Mouse (Mus musculus) regulatory T cell (primary cell): ENCODE measurements around the gene Aldh9a1.
"Not testable (repeated sequence)": the region's sequence is repeated elsewhere in the genome, so short reads cannot be mapped to it uniquely, and the experiment has no call there.

ENCODE experiments used
- in situ Hi-C: fragments of 300-600 bp; cut with MboI, MseI; formaldehyde crosslinking; loops from one replicate; pipeline ENCODE4 v1.15.1; 2025; ENCODE audit warnings: high pct_unique_total_duplicates

Gene Aldh9a1

GRCm38 (mm10) chr1:167349815-167350596 is at the start of gene Aldh9a1:
Gene Aldh9a1, plus strand, starts transcription at chr1:167349991.
- in situ Hi-C loops = loop anchor here (25.0 kb wide), 1 partner anchor 963 kb away; the partner anchor contains the start of gene Tada1

GRCm38 (mm10) chr1:167300122-167300521 is 49.7 kb upstream of the Aldh9a1 start:
- in situ Hi-C loops = loop anchor here (5.0 kb wide), 1 partner anchor 37 kb away; no protein-coding TSS in a partner anchor

GRCm38 (mm10) chr1:167305501-167306137 is 44.2 kb upstream of the Aldh9a1 start:
- in situ Hi-C loops = no loop called here

- in situ Hi-C loops = no loop called here
These were observed 43.1 kb upstream of the Aldh9a1 start for GRCm38 (mm10) chr1:167306451-167307240.

GRCm38 (mm10) chr1:167307674-167308073 is 42.1 kb upstream of the Aldh9a1 start:
- in situ Hi-C loops = no loop called here

GRCm38 (mm10) chr1:167308261-167309054 is 41.3 kb upstream of the Aldh9a1 start, which contains the start of gene Tmco1:
Gene Tmco1, plus strand, starts transcription at chr1:167308378.
- in situ Hi-C loops = no loop called here

- in situ Hi-C loops = no loop called here
These were observed 37.4 kb upstream of the Aldh9a1 start for GRCm38 (mm10) chr1:167312367-167312766.

GRCm38 (mm10) chr1:167313220-167313619 is 36.6 kb upstream of the Aldh9a1 start:
- in situ Hi-C loops = no loop called here

- in situ Hi-C loops = no loop called here
These were observed 28.1 kb upstream of the Aldh9a1 start for GRCm38 (mm10) chr1:167321691-167322090.

GRCm38 (mm10) chr1:167328776-167329175 is 21.0 kb upstream of the Aldh9a1 start:
- in situ Hi-C loops = no loop called here

- in situ Hi-C loops = loop anchor here (10.0 kb wide), 1 partner anchor 326 kb away; the partner anchor contains the start of gene Fam78b
These were observed 18.7 kb upstream of the Aldh9a1 start for GRCm38 (mm10) chr1:167331106-167331505.

GRCm38 (mm10) chr1:167336398-167336797 is 13.4 kb upstream of the Aldh9a1 start:
- in situ Hi-C loops = loop anchor here (5.0 to 10.0 kb wide), 3 partner anchors 34 to 332 kb away; partner anchors contain the start of gene Fam78b

GRCm38 (mm10) chr1:167337463-167338095 is 12.2 kb upstream of the Aldh9a1 start:
- in situ Hi-C loops = loop anchor here (5.0 to 10.0 kb wide), 3 partner anchors 35 to 333 kb away; partner anchors contain the start of gene Fam78b

- in situ Hi-C loops = loop anchor here (5.0 to 10.0 kb wide), 3 partner anchors 37 to 334 kb away; partner anchors contain the start of gene Fam78b
These were observed 10.5 kb upstream of the Aldh9a1 start for GRCm38 (mm10) chr1:167339177-167339781.

GRCm38 (mm10) chr1:167340111-167340787 is 9.5 kb upstream of the Aldh9a1 start:
- in situ Hi-C loops = no loop called here

- in situ Hi-C loops = no loop called here
These were observed 8.8 kb upstream of the Aldh9a1 start for GRCm38 (mm10) chr1:167340910-167341528.

GRCm38 (mm10) chr1:167342831-167343230 is 7.0 kb upstream of the Aldh9a1 start:
- in situ Hi-C loops = no loop called here

- in situ Hi-C loops = not testable (repeated sequence)
These were observed 3.7 kb upstream of the Aldh9a1 start for GRCm38 (mm10) chr1:167345994-167346520.
